Mouse (Mus musculus) MN1 (cell line): Measurements from ENCODE around the gene Kcnab1.

Experiments used
- DNase-seq: peaks from one replicate; pipeline ENCODE4 v3.0.0-alpha.2; 2016; ENCODE audit warnings: low spot score

The Kcnab1 gene

DNA sequence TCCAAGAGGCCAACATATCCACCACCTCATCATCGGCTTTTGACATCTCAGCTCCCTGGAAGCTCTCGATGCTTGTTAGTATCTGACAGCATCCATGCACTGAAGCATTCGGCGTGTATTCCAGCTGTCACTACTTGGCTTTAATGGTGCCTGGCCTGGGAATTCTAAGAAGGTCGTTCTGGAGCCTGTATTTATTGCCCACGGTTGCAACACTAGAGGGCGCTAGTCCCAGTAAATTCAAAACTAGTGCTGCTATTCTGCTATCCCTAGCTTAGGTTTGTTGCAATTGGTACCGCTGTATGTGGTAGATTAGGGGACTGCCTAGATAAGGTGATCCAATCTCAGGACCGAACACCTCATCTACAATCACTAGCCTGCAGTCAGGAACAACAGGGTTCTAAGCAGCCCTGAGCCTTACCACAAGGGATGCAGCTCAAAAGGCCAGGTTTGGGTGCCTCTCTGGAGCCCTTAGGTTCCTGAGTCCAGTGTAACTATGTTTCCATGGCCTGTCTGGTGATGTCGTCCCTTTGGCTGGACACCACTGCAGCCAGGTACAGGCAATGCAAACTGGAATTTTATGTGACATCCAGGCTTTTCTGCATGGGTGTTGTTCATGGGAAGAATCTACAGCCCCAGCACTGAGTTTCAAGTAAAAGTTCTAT lies 208.8 kb downstream of the Kcnab1 start:
- DNase-seq: peak; percentile 66

DNA sequence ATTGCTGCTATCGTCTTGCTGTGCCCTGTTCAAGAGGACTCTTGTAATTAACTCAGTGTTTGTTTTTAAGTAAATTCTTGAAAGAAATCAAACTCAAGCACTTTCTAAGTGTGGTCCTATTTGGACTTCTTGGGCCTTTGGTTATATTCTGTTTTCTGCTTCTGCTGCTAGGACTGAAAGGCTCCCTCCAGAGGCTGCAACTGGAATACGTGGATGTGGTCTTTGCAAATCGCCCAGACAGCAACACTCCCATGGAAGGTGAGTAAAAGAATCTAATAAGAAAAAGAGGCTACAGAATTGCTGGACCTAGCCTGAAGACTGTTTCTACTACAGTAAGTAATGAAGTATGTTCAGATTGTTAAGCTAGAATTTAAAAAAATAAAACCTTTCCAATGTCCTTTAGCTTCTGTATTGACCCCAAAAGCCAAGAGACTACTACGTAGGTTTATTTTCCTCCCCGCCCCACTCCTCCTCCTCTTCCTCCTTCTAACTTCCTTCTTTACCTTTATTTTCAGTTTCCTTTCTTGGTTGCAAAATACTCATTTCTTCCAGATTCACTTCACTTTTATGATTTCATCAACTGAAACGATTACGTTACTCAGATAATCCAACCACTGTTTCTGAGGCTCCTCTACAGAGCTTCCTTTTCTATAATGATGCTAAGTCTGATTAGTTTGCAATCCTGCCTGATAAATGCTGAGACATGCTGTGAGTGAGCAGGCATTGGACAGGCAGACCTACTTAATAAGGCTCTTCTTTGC lies 210.2 kb downstream of the Kcnab1 start:
- peak; percentile 23 for DNase-seq

DNA sequence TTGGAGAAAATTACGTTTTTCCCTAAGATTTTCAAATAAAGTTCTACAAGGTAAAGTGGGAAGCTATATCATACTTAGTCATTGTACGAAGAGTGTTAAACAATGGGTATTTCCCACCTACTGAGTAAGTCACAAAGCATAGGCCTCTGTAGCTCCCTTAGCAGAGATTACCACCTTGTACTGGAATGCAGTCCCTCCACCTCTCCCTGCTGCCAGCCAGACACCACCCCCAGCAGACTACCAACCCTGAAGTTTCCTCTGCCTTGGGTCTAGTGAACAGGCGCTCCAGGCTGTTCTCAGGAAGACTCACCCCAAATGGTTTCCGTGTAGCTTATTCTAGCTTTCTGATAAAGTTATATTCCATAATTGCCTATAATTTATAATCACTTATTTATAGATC lies 211.8 kb downstream of the Kcnab1 start:
- DNase-seq: no peak

DNA sequence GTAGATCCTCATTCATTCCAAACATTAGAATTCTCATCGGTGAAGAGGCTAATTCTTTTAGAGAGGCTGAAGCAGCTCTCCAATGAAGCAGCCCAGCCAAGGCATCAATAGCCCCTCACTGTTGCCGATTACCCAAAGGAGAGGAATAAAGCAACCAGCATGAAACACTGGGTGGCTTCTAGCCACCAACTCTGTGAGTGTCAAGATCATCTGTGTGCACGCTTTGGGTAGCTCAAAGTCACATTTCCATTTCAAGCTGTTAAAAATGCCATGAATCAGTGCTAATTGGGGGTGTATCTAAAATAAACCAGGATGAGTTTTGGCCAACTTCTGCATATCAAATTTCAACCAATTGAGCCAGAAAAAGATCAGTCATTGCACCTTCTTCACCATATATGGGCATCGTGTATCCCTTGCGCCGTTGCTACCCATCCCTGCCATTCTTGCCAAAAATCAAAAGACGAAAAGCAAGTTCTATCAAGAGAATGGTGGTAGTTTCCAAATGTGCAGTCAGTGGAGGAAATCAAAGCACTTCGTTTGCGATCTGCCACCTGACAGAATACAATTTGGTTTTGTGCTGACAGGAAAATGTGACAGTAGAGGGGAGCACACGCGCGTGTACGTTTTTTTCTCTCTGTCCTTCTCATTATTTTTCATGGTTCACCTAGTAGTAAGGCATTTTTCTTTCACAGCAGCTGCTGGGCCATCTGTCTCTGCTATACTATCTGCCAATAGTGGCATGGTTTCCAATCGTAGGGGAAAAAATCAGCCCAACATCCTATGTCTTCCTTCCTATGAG lies 213.0 kb downstream of the Kcnab1 start:
- no peak for DNase-seq

DNA sequence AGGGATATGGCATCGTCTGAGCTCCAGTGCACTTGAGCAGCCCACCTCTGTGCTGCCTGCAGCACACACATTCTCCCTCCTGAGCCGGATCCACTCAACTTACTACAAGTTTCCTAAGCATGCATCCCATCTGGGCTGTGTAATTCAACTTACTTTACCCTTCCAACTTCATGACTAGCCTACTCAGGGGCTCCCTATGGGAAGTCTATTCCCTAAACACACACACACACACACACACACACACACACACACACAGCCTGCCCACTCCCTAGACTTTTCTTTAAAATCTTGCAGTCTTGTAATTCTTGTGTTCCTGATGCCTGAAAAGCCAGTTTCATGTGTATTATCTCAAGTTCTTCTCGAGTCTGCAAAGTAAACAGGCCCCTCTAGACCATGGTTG lies 216.1 kb downstream of the Kcnab1 start:
- DNase-seq: no peak

DNA sequence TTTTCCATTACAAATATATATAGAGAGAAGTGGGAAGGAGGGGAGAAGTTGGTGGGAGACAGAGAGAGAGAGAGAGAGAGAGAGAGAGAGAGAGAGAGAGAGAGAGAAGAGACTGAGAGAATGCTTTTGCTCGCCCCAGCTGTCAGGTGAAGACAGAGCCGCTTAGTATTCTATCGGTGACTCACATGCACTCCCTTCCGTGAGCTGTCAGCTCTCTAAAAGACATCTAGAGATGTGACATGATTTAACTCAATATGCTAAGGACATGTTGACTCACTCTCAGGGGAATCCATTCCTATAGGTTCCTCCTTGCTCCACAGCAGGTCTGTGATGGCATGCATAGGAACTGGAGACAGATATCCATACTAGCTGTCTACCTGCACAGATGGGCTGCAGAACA lies 219.6 kb downstream of the Kcnab1 start:
- DNase-seq: no peak

DNA sequence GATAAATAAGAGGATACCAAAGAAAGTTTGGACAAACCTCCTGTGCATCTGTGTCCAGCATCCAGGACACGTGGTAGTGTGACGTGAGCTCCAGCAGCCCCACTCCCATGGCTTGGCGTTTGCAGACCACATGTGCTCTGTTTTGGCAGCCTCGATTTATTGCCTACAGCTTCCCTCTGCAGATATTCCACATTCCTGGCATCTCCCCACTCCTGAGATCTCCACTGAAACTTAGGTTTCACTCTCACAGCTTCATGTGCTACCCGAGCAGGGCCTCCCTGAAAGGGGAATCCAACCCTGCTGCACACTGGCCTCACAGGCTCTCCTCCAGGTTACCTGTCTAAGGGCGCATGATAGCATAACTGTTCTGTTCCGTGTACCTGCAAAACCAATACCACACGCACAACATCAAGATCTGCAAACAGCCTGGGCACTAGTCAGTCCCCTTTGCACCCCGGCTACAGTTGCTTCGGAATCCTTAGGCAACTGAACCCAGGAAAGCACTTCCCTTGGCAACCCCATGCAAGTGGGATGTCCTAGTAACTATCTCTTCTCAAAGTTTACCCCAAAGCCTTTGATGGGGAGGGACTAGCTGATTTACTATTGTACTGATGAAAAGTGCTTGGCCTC lies 228.8 kb downstream of the Kcnab1 start:
- DNase-seq: no peak

DNA sequence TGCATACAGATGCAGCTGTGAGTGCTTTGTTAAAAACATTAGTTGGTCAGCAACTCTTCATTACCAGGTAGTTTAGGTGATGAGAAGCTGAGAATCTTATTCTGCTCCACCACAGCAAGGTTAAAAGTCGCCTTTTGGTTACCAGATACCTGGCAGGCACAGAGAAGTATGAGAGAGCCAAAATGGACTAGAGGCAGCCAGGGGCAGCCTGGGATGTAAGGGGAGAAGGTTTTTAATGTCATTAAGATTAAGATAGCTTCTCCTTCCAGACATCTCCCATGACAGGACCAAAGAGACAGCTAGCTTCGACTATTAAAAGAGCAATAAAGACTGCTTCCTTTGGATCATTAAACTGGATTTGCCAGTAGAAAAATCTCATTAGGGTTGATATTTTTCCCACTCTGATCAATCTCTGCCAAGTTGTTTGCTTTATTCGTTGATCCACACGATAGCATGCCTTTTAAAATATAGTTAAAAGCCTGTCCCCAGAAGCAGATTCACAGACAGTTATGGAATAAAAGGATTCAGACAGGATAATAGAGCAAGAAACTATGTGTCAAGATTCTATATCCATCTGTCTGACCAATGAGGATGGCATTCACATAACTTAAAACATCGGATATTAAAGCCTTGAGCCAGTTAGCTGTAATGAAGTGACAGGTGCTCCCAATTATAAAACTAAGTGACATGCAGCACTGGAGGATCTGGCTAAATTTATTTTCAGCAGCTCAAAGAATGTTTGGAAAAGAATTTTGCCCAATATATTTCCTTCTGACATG lies 231.2 kb downstream of the Kcnab1 start:
- no peak for DNase-seq

DNA sequence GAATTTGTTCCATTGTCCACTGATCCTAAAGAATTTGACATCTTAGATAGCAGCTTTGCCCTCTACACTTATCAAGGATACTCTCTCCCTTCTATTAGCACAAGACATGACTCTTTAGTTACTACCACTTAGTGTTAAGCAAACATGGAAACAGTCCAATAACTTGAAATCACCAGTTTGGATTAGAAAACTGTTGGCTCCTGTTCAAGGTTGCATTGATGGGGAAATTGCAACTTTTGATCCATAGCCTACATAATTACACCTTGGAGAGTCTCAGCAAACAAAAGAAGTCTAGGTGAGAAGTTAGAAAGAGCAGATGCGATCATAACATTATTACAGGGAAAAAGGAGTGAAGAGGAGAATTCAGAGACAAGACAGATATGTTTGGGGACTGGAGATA lies 237.0 kb downstream of the Kcnab1 start:
- DNase-seq: no peak

DNA sequence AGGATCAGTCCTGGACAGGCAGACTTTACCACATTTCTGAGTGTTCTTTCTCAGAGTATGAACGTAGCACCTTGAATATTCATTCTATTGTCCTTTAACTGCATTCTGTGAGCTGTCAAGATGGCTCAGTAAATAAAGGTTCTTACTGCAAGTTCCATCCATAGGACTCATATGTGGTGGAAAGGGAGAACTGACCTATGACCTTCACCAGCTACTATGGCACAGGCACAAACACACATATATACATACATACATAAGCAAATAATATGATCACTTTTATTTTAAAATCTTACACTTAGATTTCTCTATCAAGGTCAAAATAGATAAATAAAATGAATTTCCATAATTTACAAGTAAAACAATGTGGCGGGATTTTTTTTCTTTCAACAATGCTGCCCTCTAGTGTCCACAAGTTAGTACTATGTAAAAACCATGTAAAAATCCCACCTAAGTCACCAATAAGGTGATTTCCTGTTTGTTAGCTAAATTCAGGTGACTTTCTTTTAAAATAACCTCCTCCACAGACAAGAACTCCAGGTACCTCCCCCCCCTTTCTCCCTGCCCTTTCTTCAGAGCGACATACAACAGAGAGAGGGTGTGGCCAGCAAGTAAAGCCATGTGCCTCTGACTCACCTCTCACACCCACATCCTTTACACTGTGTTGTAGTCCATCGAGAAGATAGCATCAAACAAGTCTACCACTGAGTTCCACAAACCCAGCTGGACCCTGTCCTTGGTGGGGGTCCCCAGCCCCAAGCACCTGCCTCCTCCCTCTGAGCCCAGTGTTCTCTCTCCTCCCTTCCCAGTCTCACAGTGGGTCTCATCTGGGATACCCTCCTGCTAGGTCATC lies 243.3 kb downstream of the Kcnab1 start:
- DNase-seq: peak; percentile 58

DNA sequence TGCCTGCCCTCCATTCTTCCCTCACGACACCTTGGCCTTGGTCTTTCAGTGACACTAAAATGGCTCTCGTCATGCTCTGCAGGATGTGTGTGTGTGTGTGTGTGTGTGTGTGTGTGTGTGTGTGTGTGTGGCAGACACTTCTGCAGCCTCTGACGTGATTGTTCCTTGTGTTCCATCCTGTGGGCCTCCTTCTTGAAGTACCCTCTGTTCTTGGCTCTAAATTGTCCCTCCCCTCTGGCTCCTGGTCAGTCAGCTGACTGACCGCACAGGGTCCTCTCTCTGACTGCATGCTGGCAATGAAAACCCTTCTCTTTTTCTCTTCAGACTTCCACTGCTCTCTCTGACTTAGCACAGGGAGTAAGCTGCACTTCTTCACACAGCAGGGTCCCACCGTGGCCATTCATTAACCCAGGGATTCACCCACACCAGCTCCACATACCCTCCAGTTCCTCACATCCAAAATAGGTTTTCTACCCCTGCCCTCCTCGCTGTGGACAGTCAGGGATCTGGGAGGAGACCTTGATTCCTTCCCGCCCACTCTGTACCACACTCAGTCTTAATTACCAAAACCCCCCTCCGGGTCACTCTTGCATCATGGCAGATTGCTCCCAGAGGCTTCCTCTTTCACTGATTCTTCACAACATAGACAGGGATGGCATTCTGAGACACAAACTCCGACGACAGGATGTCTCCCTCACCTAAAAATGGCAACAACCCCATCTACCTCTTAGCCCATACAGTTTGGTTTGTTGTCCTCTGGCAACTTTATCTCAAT lies 244.3 kb downstream of the Kcnab1 start:
- no peak for DNase-seq

DNA sequence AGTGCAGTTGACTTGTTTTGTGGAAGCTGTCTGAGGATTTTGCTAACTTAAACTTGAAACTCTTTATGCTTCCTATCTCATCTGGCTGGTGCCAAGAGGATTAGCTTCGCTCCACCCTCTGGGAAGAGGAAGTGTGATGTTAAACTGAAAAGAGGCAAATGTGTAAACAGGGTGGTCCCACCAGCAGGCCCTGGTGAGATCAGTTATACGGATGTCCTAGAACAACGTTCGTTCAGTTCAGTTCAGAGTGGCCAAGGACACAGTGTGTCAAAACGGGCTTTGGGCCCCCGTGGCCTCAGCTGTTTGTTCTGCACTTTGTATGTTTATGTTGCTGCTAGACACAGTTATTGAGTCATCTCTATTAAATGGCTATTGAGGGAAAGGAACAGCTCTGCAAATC lies 246.3 kb downstream of the Kcnab1 start:
- no peak for DNase-seq

DNA sequence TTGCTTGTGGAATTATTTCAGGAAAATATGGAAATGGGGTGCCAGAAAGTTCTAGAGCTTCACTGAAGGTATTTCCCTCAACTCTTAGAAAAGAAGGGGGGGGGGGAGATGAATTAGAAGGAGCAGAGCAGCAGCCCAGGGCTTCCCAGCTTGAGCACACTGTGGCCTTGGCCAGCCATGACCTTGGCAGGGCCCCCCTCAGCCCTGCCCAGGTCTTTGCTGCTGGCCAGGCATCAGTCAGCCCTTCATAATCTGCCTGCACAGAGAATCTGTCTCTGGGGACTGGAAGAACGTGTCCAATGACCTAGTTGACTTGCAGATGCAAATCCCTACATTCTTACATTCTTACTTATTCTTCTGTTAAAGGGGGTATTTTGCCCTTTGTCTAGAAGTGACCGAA lies 249.1 kb downstream of the Kcnab1 start:
- no peak for DNase-seq

DNA sequence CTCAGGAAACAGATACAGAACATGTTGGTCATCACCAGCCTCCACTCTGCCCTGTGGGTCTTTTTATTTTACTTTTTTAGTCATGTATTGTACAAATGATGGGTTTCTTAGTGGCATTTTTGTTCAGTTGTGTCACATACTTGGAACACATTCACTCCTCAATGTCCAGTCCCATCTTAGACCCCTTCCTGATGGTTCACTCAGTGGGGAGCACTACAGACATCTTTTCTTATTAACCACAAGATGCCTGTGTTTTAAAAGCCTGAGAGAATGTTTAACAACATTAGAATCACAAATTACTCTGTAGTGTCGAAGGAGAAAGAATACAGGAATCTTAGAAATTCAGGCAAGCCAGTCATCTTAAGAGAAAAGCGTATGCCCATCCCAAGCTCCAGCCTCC lies 249.7 kb downstream of the Kcnab1 start:
- no peak for DNase-seq

DNA sequence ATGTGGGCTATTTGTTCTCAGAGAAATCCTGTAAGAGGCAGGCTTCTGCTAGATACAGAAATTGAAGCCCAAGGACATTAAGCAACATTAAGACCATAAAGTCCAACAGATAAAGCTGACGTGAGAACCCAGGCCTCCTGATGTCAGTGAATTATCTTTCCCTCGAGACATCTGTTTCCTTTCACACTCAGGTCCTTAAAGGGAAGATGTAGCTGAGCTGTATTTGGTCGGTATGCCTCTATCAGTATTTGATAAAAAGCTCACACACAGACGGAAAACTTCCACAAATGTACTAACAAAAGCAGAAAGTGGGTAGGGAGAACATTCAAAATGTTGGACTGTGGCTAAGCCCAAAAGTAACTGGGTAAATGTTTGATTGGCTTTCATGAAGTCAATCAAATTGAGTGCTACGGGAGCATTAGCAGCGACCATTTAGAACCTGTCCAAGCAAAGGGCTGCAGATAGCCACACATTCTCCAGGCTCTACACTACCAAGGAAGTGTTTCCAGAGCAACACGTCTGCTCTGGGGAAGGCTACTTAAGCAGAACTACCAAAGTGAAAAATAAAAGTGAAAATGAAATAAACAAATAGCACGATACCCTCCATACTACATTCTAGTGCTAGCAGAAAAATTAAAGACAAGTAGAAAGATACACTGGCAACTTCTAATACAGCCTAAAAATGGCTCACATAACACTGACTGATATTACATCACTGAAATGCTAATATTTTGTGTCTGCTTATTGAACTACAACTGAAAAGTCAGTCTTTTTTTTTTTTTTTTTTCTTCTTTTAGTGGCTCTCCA lies 251.2 kb downstream of the Kcnab1 start:
- DNase-seq: peak; percentile 84

DNA sequence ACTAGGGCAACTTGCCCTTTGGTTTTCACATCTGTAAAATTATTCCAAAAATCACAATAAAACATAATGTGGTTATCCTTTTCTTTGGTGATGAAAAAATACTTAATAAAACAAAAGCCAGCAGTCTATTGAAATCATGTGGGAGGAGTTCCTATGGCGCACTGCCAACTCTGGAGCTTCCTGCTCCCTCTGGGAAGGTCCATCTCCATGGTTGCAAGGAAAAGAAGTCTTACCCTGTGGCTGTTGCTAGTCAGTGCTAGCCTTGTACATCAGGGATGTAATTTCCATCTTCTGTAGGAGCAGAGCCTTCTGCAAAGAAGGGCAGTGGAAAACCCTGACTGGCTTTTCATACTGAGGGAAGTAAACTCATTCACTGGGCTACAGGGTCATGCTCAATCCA lies 254.3 kb downstream of the Kcnab1 start:
- peak; percentile 75 for DNase-seq

DNA sequence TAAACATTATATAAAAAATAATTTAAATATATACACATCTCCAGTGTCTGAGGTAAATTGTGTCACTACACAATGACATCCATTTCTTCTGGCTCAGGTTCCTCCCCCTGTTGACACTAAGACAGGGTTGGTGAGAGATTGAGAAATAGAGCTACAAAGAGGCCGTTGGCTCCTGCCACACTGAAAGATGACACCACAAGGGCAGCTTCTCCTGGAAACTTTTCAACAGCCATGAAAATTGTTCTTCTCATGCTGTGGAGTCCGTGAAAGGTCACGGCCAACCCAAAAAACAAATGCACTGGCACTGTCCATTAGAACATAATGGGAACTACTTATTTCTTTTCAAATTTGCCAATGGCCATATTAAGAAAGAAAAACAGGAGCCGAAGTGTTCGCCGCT lies 256.0 kb downstream of the Kcnab1 start:
- DNase-seq: no peak

DNA sequence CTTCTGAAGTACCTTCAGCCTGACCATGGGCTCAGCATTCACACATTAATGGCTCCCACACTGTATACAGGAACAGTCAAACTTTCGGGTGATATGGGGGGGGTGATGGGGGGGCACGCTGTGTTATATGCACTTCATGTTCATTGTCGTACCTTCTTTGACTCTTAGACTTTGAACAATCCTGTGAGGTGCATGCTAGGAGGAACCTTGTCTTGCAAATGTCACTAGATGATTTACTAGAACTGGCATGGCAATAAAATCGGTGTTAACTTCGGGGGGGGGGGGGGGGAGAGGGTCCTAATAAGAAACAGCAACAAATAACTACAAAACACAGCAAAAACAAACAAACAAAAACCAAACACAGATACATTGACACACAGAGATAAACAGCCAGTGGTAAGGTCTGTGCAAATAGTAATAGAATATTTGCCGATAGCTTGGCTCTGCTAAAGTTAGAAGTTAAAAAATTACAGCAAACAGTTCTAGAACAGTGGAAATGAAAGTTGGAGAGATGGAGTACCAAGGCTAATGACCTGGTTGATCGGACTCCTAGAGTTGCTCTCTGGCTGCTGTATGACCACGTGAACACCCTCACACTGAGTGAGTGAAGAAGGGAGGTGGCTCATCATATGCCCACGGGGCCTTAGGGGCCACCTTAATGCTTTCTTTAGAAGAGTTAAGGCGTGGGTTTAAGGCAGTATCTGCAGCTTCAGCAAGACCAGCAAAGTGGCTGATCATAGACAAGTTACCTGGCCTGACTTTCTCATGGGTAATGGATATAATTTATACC lies 256.9 kb downstream of the Kcnab1 start:
- DNase-seq: no peak
